ENCODE assay signal across 1 mouse cellular context in genomic region chr6:108709471-108710231, GRCm38 (mm10).
TF ChIP-seq lines count a peak whose summit lies in the region.

No protein-coding gene starts in this region.

TF ChIP-seq in CH12.LX, 34 proteins besides CTCF, POLR2A, EP300 and RAD21 (continued from another document):
- TF ChIP-seq KAT2A (IDR thresholded peaks at IDR 0.05; ENCODE audit: insufficient replicate concordance, low read length) (no peak), MAZ (IDR thresholded peaks at IDR 0.05; ENCODE audit: low read depth, low read length) (no peak; the same call in 1 of the 2 replicates), PAX5 (IDR thresholded peaks at IDR 0.05; ENCODE audit: low read length) (no peak), GABPA (IDR thresholded peaks at IDR 0.05; ENCODE audit: insufficient replicate concordance, low read depth, low read length) (no peak), NELFE (IDR thresholded peaks at IDR 0.05; ENCODE audit: low read depth, low read length) (no peak; the same call in 1 of the 2 replicates), ZC3H11A (IDR thresholded peaks at IDR 0.05; ENCODE audit: low read depth, low read length) (peak; percentile 87), ZKSCAN1 (IDR thresholded peaks at IDR 0.05; ENCODE audit: borderline replicate concordance, low read depth, low read length) (no peak), MAX (IDR thresholded peaks at IDR 0.05; ENCODE audit: low read length) (0 out of 2 replicates have a peak, but pooled peaks have one; percentile 40), ELF1 (IDR thresholded peaks at IDR 0.05; ENCODE audit: low read depth, low read length) (no peak; the same call in 1 of the 2 replicates), TCF12 (IDR thresholded peaks at IDR 0.05; ENCODE audit: low read depth, low read length) (peak; percentile 55), BHLHE40 (IDR thresholded peaks at IDR 0.05; ENCODE audit: low read depth, low read length) (peak; percentile 55; the same call in 1 of the 2 replicates), ETS1 (conservative IDR thresholded peaks at IDR 0.05; ENCODE audit: low read depth, low read length) (peak; percentile 53), SMC3 (IDR thresholded peaks at IDR 0.05; ENCODE audit: low read depth, low read length) (peak; percentile 89), HCFC1 (IDR thresholded peaks at IDR 0.05; ENCODE audit: low read depth, low read length) (peak; percentile 10; the same call in 1 of the 2 replicates), USF2 (conservative IDR thresholded peaks at IDR 0.05; ENCODE audit: low read depth, low read length) (no peak), CHD1 (IDR thresholded peaks at IDR 0.05; ENCODE audit: low read depth, low read length) (no peak; the same call in 1 of the 2 replicates)
